Comparison of ENCODE assay signal across 26 mouse cellular contexts in the genomic region with DNA sequence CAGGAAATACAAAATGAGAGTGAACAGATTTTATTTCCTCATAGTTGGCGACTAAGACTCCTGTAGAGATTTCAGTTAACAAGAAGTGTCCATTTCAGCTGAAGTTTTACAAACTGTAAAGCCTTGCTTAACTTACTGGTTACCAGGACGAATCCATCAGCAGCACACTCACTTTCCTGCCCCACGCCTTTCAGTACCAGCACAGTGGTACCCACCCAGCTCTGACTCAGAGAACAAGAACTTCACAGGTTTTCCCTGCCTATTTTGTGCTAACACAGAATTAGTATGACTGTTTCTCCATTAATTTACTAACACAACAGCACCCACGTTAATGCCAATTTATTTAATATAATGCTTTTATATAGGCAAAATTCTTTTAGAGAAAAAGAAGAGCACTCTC. TPM values are rescaled to one million over a fixed set of nuclear protein-coding genes. Genes with fewer than 3 reads are reported as not detected.
"Had no signal": no experiment of that assay in that cellular context is flagged by ENCODE, and none has a peak within 500 bp of the region (broad histone marks: within the 10 kb centered on the region; RNA-seq: fewer than 3 reads in every experiment).

No protein-coding gene starts in this region.

- H3K9ac ChIP-seq: liver, embryonic 14.5 days; lung, embryonic 14.5 days; midbrain, embryonic 12.5 days; neural tube, embryonic 13.5 days; neural tube, embryonic 15.5 days had no signal

- H3K9me3 ChIP-seq: midbrain, embryonic 10.5 days; midbrain, embryonic 12.5 days; neural tube, embryonic 13.5 days; neural tube, embryonic 15.5 days had no signal

- DNase-seq: lung, embryonic 14.5 days; midbrain, embryonic 14.5 days; retina, postnatal 1 day; right cerebral cortex, adult 18-20 months; right cerebral cortex, postnatal 25 days; right cerebral cortex, postnatal 4 days; spleen, adult 18-20 months; thymus, adult 18-20 months; thymus, postnatal 14 days; thymus, postnatal 36 days had no signal

- H3K4me3 ChIP-seq: midbrain, embryonic 10.5 days; midbrain, embryonic 12.5 days; myocyte; neural tube, embryonic 13.5 days; neural tube, embryonic 15.5 days had no signal

- H3K27ac ChIP-seq: liver, embryonic 14.5 days; midbrain, embryonic 10.5 days; midbrain, embryonic 12.5 days; neural tube, embryonic 13.5 days; neural tube, embryonic 15.5 days had no signal

- H3K4me2 ChIP-seq: lung, embryonic 14.5 days; midbrain, embryonic 12.5 days; neural tube, embryonic 13.5 days; neural tube, embryonic 15.5 days had no signal

- H3K27me3 ChIP-seq: midbrain, embryonic 12.5 days; neural tube, embryonic 13.5 days; neural tube, embryonic 15.5 days had no signal

- ATAC-seq: midbrain, embryonic 16.5 days had no signal

- H3K4me1 ChIP-seq: midbrain, embryonic 10.5 days; midbrain, embryonic 12.5 days; neural tube, embryonic 13.5 days; neural tube, embryonic 15.5 days had no signal

RNA-seq across cellular contexts. Expression of gene Prlhr, which starts 58.8 kb away (rescaled TPM):
- total RNA-seq: megakaryocyte, adult 5-6 weeks; megakaryocyte-erythroid progenitor cell, adult 5-6 weeks had no signal
- polyA plus RNA-seq: liver, embryonic 14.5 days; liver, embryonic 16.5 days; lung, embryonic 14.5 days; lung, embryonic 16.5 days; midbrain, embryonic 10.5 days; myocyte; neural tube, embryonic 11.5 days; neural tube, embryonic 13.5 days; small intestine, adult 2 months; stomach, embryonic 14.5 days; stomach, embryonic 16.5 days; thymus, postnatal 0 days had no signal
